Comparison of ENCODE assay signal across 30 mouse cellular contexts in the genomic region with DNA sequence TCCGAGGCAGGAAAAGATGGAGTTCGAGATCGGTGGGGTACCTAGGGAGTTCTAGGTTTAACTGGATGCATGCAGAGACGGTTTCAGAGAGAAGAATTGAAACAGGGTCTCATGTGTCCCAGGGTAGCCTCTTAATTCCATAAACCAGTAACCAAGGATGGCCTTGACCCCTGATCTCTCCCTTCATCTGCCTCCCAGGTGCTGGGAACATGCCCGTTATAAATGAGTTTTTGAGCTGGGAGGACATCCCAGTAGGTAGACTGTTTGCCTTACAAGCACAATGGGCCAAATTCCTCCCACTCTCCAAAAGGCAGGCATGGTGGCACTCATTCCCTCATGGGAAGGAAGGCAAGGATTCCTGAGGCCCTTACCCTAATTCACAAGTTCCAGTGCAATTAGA. TPM values are rescaled to one million over a fixed set of nuclear protein-coding genes. Genes with fewer than 3 reads are reported as not detected.
A peak's percentile ranks its signal among the peaks of the same experiment; 100 is the strongest.
DNase-seq lines count a peak whose midpoint lies in the region; ATAC-seq and TF ChIP-seq lines count a peak whose summit lies in the region.
"Had no signal": no experiment of that assay in that cellular context is flagged by ENCODE, and none has a peak within 500 bp of the region (broad histone marks: within the 10 kb centered on the region; RNA-seq: fewer than 3 reads in every experiment).

No protein-coding gene starts in this region.

- H3K27ac ChIP-seq in gastrocnemius, adult 2 months, result peak overlapping the region; percentile 96
- H3K27ac ChIP-seq in liver, adult 2 months (replicated peaks; ENCODE audit: insufficient read depth, low read depth, low read length), result no peak overlapping the region
- H3K27ac ChIP-seq in liver, embryonic 11.5 days (ENCODE audit: low read depth, low read length), result no peak overlapping the region
- H3K27ac ChIP-seq in brown adipose tissue, adult 24 weeks (replicated peaks; ENCODE audit: low read depth, low read length), result peak overlapping the region; percentile 30; the same call in 1 of the 2 replicates
- no peak overlapping the region for H3K27ac ChIP-seq in midbrain, embryonic 15.5 days
- H3K27ac ChIP-seq: embryonic facial prominence, embryonic 13.5 days; embryonic facial prominence, embryonic 15.5 days; forebrain, embryonic 10.5 days; forebrain, embryonic 12.5 days had no signal

- DNase-seq in gastrocnemius, adult 2 months, result no peak
- no peak for DNase-seq in gastrocnemius, postnatal 14 days
- peak; percentile 64 for DNase-seq in liver, adult 2 months (ENCODE audit: extremely low read depth, low read depth, low spot score)
- DNase-seq in liver, embryonic 11.5 days (ENCODE audit: low spot score), result no peak
- DNase-seq: adrenal gland, adult 8-10 months; adrenal gland, postnatal 14 days; adrenal gland, postnatal 36 days; B cell, adult 2 months; cerebellum, adult 11 months; cerebellum, adult 18-20 months; cerebellum, adult 8-10 months; cerebellum, adult 9-11 months; cerebellum, postnatal 14 days; cerebellum, postnatal 36 days; embryo, embryonic 11 days had no signal

- H3K4me3 ChIP-seq in gastrocnemius, adult 2 months, result no peak overlapping the region
- H3K4me3 ChIP-seq in liver, adult 2 months (ENCODE audit: insufficient read depth, low read depth, low read length), result no peak overlapping the region
- no peak overlapping the region for H3K4me3 ChIP-seq in liver, embryonic 11.5 days (ENCODE audit: low read depth, low read length)
- 0 out of 2 replicates have a peak overlapping the region, but pooled peaks have one; percentile 18 for H3K4me3 ChIP-seq in E14TG2a.4 (replicated peaks; ENCODE audit: low read length)
- H3K4me3 ChIP-seq in brown adipose tissue, adult 24 weeks (ENCODE audit: insufficient read depth, low read depth, low read length), result no peak overlapping the region
- no peak overlapping the region for H3K4me3 ChIP-seq in midbrain, embryonic 15.5 days
- H3K4me3 ChIP-seq: embryonic facial prominence, embryonic 13.5 days; embryonic facial prominence, embryonic 15.5 days; erythroblast, embryonic 14.5 days; forebrain, embryonic 10.5 days; forebrain, embryonic 12.5 days had no signal

- H3K36me3 ChIP-seq in liver, adult 2 months (ENCODE audit: control insufficient read depth, insufficient read depth, low read length), result no peaks in the 10 kb centered on the region
- no peaks in the 10 kb centered on the region for H3K36me3 ChIP-seq in liver, embryonic 11.5 days (ENCODE audit: control insufficient read depth, insufficient read depth, low read length)
- peaks cover 15% of the 10 kb centered on the region for H3K36me3 ChIP-seq in E14TG2a.4 (ENCODE audit: insufficient read depth, low read length)
- H3K36me3 ChIP-seq in midbrain, embryonic 15.5 days (replicated peaks), result no peaks in the 10 kb centered on the region
- H3K36me3 ChIP-seq: embryonic facial prominence, embryonic 13.5 days; embryonic facial prominence, embryonic 15.5 days; forebrain, embryonic 10.5 days; forebrain, embryonic 12.5 days had no signal

- WGBS in liver, adult 2 months, result 77% methylated on average over 5 of the region's 5 CpGs
- 79% methylated on average over 5 of the region's 5 CpGs for WGBS in liver, embryonic 11.5 days
- WGBS in midbrain, embryonic 15.5 days, result 71% methylated on average over 5 of the region's 5 CpGs

- H3K9me3 ChIP-seq in liver, embryonic 11.5 days (ENCODE audit: control insufficient read depth, low read length), result no peaks in the 10 kb centered on the region
- no peaks in the 10 kb centered on the region for H3K9me3 ChIP-seq in E14TG2a.4 (ENCODE audit: low read length)
- H3K9me3 ChIP-seq in midbrain, embryonic 15.5 days, result no peaks in the 10 kb centered on the region
- H3K9me3 ChIP-seq: embryonic facial prominence, embryonic 13.5 days; embryonic facial prominence, embryonic 15.5 days; forebrain, embryonic 10.5 days; forebrain, embryonic 12.5 days; G1E had no signal

- H3K9ac ChIP-seq in liver, adult 2 months (ENCODE audit: low read depth, low read length), result no peak overlapping the region
- H3K9ac ChIP-seq in liver, embryonic 11.5 days (ENCODE audit: low read depth, low read length), result no peak overlapping the region
- no peak overlapping the region for H3K9ac ChIP-seq in midbrain, embryonic 15.5 days
- H3K9ac ChIP-seq: embryonic facial prominence, embryonic 13.5 days; embryonic facial prominence, embryonic 15.5 days; forebrain, embryonic 12.5 days had no signal

- peaks cover 9% of the 10 kb centered on the region for H3K4me1 ChIP-seq in liver, adult 2 months (ENCODE audit: control insufficient read depth, insufficient read depth, low read length)
- H3K4me1 ChIP-seq in liver, embryonic 11.5 days (replicated peaks; ENCODE audit: control insufficient read depth, insufficient read depth, low read length), result peaks cover 13% of the 10 kb centered on the region
- H3K4me1 ChIP-seq in E14TG2a.4 (replicated peaks; ENCODE audit: low read depth, low read length), result peaks cover 88% of the 10 kb centered on the region
- 0 out of 2 replicates have a peak, but pooled peaks cover 5% of the 10 kb centered on the region for H3K4me1 ChIP-seq in brown adipose tissue, adult 24 weeks (ENCODE audit: control insufficient read depth, insufficient read depth, insufficient read length, low read length)
- H3K4me1 ChIP-seq in midbrain, embryonic 15.5 days, result peaks cover 27% of the 10 kb centered on the region

- TF ChIP-seq POLR2A in liver, adult 2 months (IDR thresholded peaks at IDR 0.05; ENCODE audit: extremely low read depth, insufficient read depth, low read length), result no peak

- H3K4me2 ChIP-seq in liver, embryonic 11.5 days, result no peak overlapping the region
- H3K4me2 ChIP-seq in midbrain, embryonic 15.5 days, result no peak overlapping the region
- H3K4me2 ChIP-seq: embryonic facial prominence, embryonic 13.5 days; embryonic facial prominence, embryonic 15.5 days; forebrain, embryonic 12.5 days had no signal

- no peak for ATAC-seq in liver, embryonic 11.5 days (replicated peaks; ENCODE audit: low FRiP score)
- no peak for ATAC-seq in midbrain, embryonic 15.5 days (replicated peaks)
- ATAC-seq: activated CD4-positive, CD25-positive, alpha-beta regulatory T cell, adult 4 months; CD4-positive, CD25-positive, alpha-beta regulatory T cell, adult 4 months; forebrain, embryonic 14.5 days; forebrain, embryonic 16.5 days; Patski had no signal

- intact Hi-C loops in gastrocnemius, adult 2 months (cut with DNase I), result loop anchor here (10.0 kb wide), 1 partner anchor 297 kb away; no protein-coding TSS in a partner anchor
- intact Hi-C loops in gastrocnemius, postnatal 14 days (cut with DNase I; ENCODE audit: low total_unique reads), result no loop called here

- no peak for TF ChIP-seq CTCF in gastrocnemius, adult 2 months (IDR thresholded peaks at IDR 0.05)
- TF ChIP-seq CTCF in liver, adult 2 months (IDR thresholded peaks at IDR 0.05; ENCODE audit: low read depth, low read length), result no peak
- no peak for TF ChIP-seq CTCF in E14TG2a.4 (conservative IDR thresholded peaks at IDR 0.05; ENCODE audit: low read length)

- H3K79me2 ChIP-seq in liver, adult 2 months (ENCODE audit: control insufficient read depth, insufficient read depth, low read length), result no peaks in the 10 kb centered on the region

- no peaks in the 10 kb centered on the region for H3K27me3 ChIP-seq in liver, adult 2 months (ENCODE audit: control insufficient read depth, insufficient read depth, low read length)
- peaks cover 19% of the 10 kb centered on the region for H3K27me3 ChIP-seq in liver, embryonic 11.5 days (replicated peaks; ENCODE audit: control insufficient read depth, insufficient read depth, low read length)
- H3K27me3 ChIP-seq in E14TG2a.4 (ENCODE audit: insufficient read depth, low read length), result no peaks in the 10 kb centered on the region
- H3K27me3 ChIP-seq in midbrain, embryonic 15.5 days (replicated peaks), result peaks cover 17% of the 10 kb centered on the region; the same call in 1 of the 2 replicates
- H3K27me3 ChIP-seq: CH12.LX, Patski had no signal

RNA-seq across cellular contexts. Expression of gene Abcc4, which starts 2.1 kb away (rescaled TPM):
- 10 to 100 TPM; 10.1 to 12.2 TPM for total RNA-seq in gastrocnemius, adult 2 months (2021)
- 1 to 10 TPM; 7.9 to 8.2 TPM for total RNA-seq in gastrocnemius, postnatal 14 days (2021)
- total RNA-seq in liver, adult 2 months (2014; rRNA removed), result 3.0 and 5.2 TPM in 2 replicates
- 0.89 and 1.5 TPM in 2 replicates for polyA plus RNA-seq in liver, adult 2 months (2012; rRNA removed)
- 4.5 and 5.8 TPM in 2 replicates for polyA plus RNA-seq in liver, embryonic 11.5 days (2014; fragmentation: Nextera tagmentation; extraction: Ambion mirVana)
- 4.1 and 6.8 TPM in 2 replicates for polyA plus RNA-seq in brown adipose tissue, adult 24 weeks (2012; ENCODE audit: insufficient read depth, insufficient read length, missing spikeins)
- polyA plus RNA-seq in midbrain, embryonic 15.5 days (2015; fragmentation: Nextera tagmentation; extraction: Ambion mirVana), result 1.6 and 1.8 TPM in 2 replicates

Comparison
In these comparisons a context has a peak if more than half of its experiments do, and no peak if none do; other contexts are left out.
1. H3K27ac ChIP-seq: peak in gastrocnemius, adult 2 months (single experiment) and brown adipose tissue, adult 24 weeks (single experiment); none in liver, adult 2 months (single experiment), liver, embryonic 11.5 days (single experiment) and midbrain, embryonic 15.5 days (single experiment).